Mouse (Mus musculus) kidney, postnatal 0 days (tissue): Measurements from ENCODE around the gene Pagr1b. TPM values are rescaled to one million over a fixed set of nuclear protein-coding genes. Genes with fewer than 3 reads are reported as not detected.

ENCODE experiments used
- ATAC-seq: fragments of 200-750 bp; cut with Nextera tagmentation; replicated peaks from 2 replicates; pipeline ENCODE4 v1.8.0; 2017; ENCODE audit warnings: low read depth, moderate number of reproducible peaks, moderate TSS enrichment, moderate library complexity; ENCODE audit not compliant: low FRiP score
- DNase-seq: peaks from one replicate; pipeline ENCODE4 v3.0.0-alpha.2; 2016; ENCODE audit warnings: low spot score
- H3K27ac ChIP-seq: fragments of 300-500 bp; sonication (generic); 2 replicates; pipeline ENCODE4 v1.5.1; 2014; ENCODE audit warnings: mild to moderate bottlenecking
- H3K27me3 ChIP-seq: fragments of 300-500 bp; sonication (generic); 2 replicates; pipeline ENCODE4 v1.6.1; 2014; ENCODE audit warnings: low read length, mixed read lengths; ENCODE audit not compliant: insufficient read depth
- H3K36me3 ChIP-seq: fragments of 300-500 bp; sonication (generic); 2 replicates; pipeline ENCODE4 v1.6.1; 2014; ENCODE audit warnings: low read length, mixed read lengths; ENCODE audit not compliant: insufficient read depth
- H3K4me1 ChIP-seq: fragments of 300-500 bp; sonication (generic); replicated peaks from 2 replicates; pipeline ENCODE4 v1.6.1; 2014; ENCODE audit warnings: antibody characterized with exemption, low read length, mixed read lengths; ENCODE audit not compliant: insufficient read depth
- H3K4me2 ChIP-seq: fragments of 300-500 bp; sonication (generic); 2 replicates; pipeline ENCODE4 v1.6.1; 2014; ENCODE audit warnings: mild to moderate bottlenecking, low read length, moderate library complexity, mixed read lengths
- H3K4me3 ChIP-seq: fragments of 300-500 bp; sonication (generic); replicated peaks from 2 replicates; pipeline ENCODE4 v1.5.1; 2014; ENCODE audit warnings: low read depth, low read length
- H3K9ac ChIP-seq: fragments of 300-500 bp; sonication (generic); 2 replicates; pipeline ENCODE4 v1.6.1; 2014; ENCODE audit warnings: low read depth, low read length
- H3K9me3 ChIP-seq: fragments of 300-500 bp; sonication (generic); replicated peaks from 2 replicates; pipeline ENCODE4 v1.6.1; 2016; ENCODE audit warnings: low read length, inconsistent platforms, mixed read lengths
- CTCF ChIP-seq: IDR thresholded peaks from 2 replicates; pipeline ENCODE4 v1.5.1; 2016; ENCODE audit warnings: antibody characterized with exemption, low read depth, mild to moderate bottlenecking, moderate library complexity
- WGBS: fragments of 180-500 bp; shearing (Covaris S2); extraction: QIAGEN DNeasy Blood & Tissue Kit; methylation state at CpG from one replicate; pipeline ENCODE4 v1.1.7; 2014; 5-methylcytosine and 5-hydroxymethylcytosine counted together
- polyA plus RNA-seq: library from polyadenylated mRNA; unstranded; fragments of >200 nt; fragmentation: Nextera tagmentation; extraction: Ambion mirVana; gene quantifications from 2 replicates; pipeline ENCODE4 v1.2.1, GENCODE M21; 2015

Pagr1b gene
- polyA plus RNA-seq, 1 experiment from 2014 or later: 0.21 TPM

GRCm38 (mm10) chr7:127027885-127028284, 11.6 kb upstream of the Pagr1b start:
- DNase-seq (no peak), ATAC-seq (0 out of 2 replicates have a peak, but pooled peaks have one; percentile 0)
- Histone ChIP-seq H3K27me3 (no peaks in the 10 kb centered on the region), H3K9me3 (no peaks in the 10 kb centered on the region), H3K4me2 (peak overlapping the region; percentile 95), H3K9ac (peak overlapping the region; percentile 94), H3K4me1 (peaks cover 15% of the 10 kb centered on the region), H3K4me3 (peak overlapping the region; percentile 78), H3K27ac (peak overlapping the region; percentile 99), H3K36me3 (peaks cover 23% of the 10 kb centered on the region)
- no peak for TF ChIP-seq CTCF
- 58% methylated on average over 8 of the region's 8 CpGs for WGBS

- DNase-seq: peak; percentile 99
- whole genome bisulfite sequencing: under 1% methylated on average over 53 of the region's 63 CpGs
- ATAC-seq: peak; percentile 85
- TF ChIP-seq CTCF: no peak
- no peaks in the 10 kb centered on the region for H3K9me3 ChIP-seq
- H3K4me3 ChIP-seq: peak within 1 kb of the TSS; percentile 78
- H3K9ac ChIP-seq: peak within 1 kb of the TSS; percentile 94
- H3K4me2 ChIP-seq: peak within 1 kb of the TSS; percentile 95
- H3K4me1 ChIP-seq: peaks cover 16% of the 10 kb centered on the region
- 0 out of 2 replicates have a peak, but pooled peaks cover 22% of the 10 kb centered on the region for H3K36me3 ChIP-seq
- H3K27me3 ChIP-seq: no peaks in the 10 kb centered on the region
- H3K27ac ChIP-seq: peak within 1 kb of the TSS; percentile 99
These were observed 10.9 kb upstream of the Pagr1b start, which contains the start of gene Maz for GRCm38 (mm10) chr7:127026984-127027726. TSS of gene Maz (minus strand) at chr7:127027037.

GRCm38 (mm10) chr7:127026616-127026983, 10.3 kb upstream of the Pagr1b start:
- Histone ChIP-seq H3K4me1 (peaks cover 20% of the 10 kb centered on the region), H3K4me3 (peak overlapping the region; percentile 78), H3K27me3 (no peaks in the 10 kb centered on the region), H3K9ac (peak overlapping the region; percentile 94), H3K27ac (peak overlapping the region; percentile 99), H3K9me3 (no peaks in the 10 kb centered on the region), H3K36me3 (0 out of 2 replicates have a peak, but pooled peaks cover 20% of the 10 kb centered on the region), H3K4me2 (peak overlapping the region; percentile 95)
- TF ChIP-seq CTCF: no peak
- DNase-seq (no peak), ATAC-seq (no peak; the same call in none of the 2 replicates)
- WGBS: 1% methylated on average over 17 of the region's 48 CpGs

- H3K9me3 ChIP-seq: no peaks in the 10 kb centered on the region
- 0 out of 2 replicates have a peak, but pooled peaks cover 16% of the 10 kb centered on the region for H3K36me3 ChIP-seq
- H3K9ac ChIP-seq: peak overlapping the region; percentile 94
- H3K4me3 ChIP-seq: peak overlapping the region; percentile 78
- peak overlapping the region; percentile 99 for H3K27ac ChIP-seq
- no peak for TF ChIP-seq CTCF
- 0% methylated on average over 24 of the region's 48 CpGs for WGBS
- H3K4me1 ChIP-seq: peaks cover 24% of the 10 kb centered on the region
- H3K27me3 ChIP-seq: no peaks in the 10 kb centered on the region
- DNase-seq (peak; percentile 73), ATAC-seq (peak; percentile 41)
- H3K4me2 ChIP-seq: peak overlapping the region; percentile 95
These were observed 9.9 kb upstream of the Pagr1b start for GRCm38 (mm10) chr7:127026161-127026600.

- peaks cover 25% of the 10 kb centered on the region for H3K4me1 ChIP-seq
- H3K4me3 ChIP-seq: peak overlapping the region; percentile 78
- H3K27ac ChIP-seq: peak overlapping the region; percentile 99
- ATAC-seq: no peak
- DNase-seq: peak; percentile 50
- peak overlapping the region; percentile 94 for H3K9ac ChIP-seq
- 0 out of 2 replicates have a peak, but pooled peaks cover 15% of the 10 kb centered on the region for H3K36me3 ChIP-seq
- under 1% methylated on average over 58 of the region's 65 CpGs for WGBS
- TF ChIP-seq CTCF: no peak
- peak overlapping the region; percentile 95 for H3K4me2 ChIP-seq
- no peaks in the 10 kb centered on the region for H3K9me3 ChIP-seq
- H3K27me3 ChIP-seq: no peaks in the 10 kb centered on the region
These were observed 9.4 kb upstream of the Pagr1b start for GRCm38 (mm10) chr7:127025556-127026160.
